Mouse (Mus musculus): ENCODE data around the gene Lrmda.

The Lrmda gene

DNA sequence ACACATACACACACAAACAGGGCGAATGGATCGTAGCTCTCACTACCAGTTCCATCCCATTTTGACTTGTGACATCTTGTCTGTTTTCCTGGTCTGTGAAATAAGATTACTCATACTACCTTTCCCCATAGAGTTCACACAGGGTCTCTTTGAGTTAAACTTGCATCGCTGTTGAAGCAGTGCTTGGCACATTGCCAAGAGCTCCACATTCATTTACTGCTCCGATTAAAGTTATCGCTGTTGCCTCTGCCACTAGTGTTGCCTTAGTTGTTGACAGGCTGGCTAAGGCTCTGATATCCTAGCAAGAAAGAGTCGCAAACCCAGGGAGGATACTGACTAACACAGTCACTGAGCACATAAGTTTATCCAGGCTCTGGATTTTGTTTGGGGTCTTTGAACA is 675.9 kb downstream of the Lrmda start:
- DNase-seq (ENCODE audit: extremely low spot score, low read depth, low spot score), result no peak

DNA sequence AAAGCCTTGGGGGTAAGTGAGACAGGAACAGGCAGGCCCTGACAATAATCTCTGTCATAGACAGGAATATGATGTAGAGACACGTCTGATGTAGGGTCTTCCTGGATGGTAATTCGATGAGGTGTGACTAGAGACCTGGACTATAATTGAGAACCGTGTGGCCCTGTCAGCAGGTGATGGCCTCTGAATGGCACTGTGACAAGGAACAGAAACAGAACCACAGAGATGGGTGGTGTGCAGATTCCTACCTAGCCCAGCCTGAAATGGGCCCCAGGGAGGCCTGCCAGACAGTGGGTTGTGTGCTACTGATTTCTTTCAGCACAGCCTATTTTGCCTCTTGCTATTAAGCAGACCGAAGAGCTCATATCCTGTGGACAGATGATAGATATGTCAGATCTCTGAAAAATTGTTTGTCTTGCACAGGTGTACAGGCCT is 676.4 kb downstream of the Lrmda start:
- DNase-seq (ENCODE audit: extremely low spot score, low read depth, low spot score), result no peak

DNA sequence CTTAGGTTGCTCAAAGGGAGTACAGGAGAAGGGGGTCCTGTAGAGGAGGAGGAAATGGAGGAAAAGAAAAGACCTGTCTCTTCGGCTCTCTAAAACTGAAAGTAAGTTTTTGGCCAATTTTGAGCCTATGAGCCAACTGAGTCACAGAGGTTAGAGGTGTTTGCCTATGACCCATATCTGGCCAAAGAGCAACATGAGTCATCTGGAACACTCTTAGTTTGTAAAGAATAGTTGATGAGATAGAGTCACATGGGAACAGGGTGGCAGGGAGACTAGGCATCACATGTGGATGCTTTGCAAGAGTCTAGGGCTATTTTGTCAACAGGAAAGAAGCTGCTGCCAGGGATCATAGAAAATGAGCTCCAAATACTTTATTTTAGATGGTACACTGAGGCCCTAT is 680.7 kb downstream of the Lrmda start:
- DNase-seq (ENCODE audit: extremely low spot score, low read depth, low spot score), result no peak

DNA sequence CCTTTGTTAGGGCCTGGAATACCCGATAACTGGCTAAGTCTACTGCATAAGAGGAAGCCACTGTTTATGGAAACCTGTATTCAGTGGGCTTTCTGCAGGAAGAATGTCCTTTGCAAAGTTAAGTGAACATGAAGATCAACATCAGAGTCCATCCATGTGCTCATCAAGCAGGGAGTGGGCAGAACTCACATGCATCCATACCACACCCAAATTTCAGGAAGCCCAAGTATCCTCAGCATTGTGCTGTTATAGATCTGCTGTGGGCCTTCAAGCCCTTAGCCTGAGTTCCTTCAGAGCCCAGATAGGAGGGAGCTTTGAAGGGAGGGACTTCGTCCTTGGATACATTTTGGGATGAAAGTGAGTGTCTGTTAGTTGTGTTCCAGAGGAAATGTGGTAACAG is 681.2 kb downstream of the Lrmda start:
- no peak for DNase-seq (ENCODE audit: extremely low spot score, low read depth, low spot score)

DNA sequence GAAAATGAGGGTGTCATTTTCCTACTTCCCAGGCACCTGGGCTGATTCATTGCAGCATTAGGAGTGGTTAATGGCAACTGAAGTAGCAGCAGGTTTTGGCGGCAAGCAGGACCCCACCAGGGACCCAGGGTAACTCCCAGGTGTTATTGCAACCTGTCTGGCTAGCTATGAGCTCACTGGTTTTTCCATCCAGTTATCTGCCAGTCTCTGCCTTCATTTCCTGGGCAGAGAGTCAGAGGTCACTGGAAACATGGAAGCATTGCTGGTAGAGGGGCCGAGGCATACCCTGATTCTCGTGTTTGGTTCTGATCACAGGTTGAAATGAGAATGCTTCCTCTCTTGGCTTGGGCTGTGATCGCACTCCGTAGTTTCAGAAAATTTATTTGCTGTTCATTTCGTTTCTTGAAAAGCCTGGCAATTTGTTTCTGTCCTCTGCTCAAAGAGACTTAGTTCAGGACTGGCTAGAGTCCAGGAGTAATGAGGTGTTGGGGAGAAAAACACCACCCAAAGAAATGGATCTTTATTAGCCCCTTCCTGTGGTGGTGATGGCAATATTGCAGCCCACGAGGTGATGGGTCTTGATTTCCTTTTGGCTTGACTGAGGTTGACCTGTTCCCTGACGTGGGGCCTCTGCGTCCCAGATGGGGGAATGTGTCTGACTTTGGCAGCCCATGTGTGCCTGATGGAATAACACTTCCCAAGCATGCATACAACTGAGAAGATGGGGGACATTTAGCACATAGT is 688.6 kb downstream of the Lrmda start:
- no peak for DNase-seq (ENCODE audit: extremely low spot score, low read depth, low spot score)

DNA sequence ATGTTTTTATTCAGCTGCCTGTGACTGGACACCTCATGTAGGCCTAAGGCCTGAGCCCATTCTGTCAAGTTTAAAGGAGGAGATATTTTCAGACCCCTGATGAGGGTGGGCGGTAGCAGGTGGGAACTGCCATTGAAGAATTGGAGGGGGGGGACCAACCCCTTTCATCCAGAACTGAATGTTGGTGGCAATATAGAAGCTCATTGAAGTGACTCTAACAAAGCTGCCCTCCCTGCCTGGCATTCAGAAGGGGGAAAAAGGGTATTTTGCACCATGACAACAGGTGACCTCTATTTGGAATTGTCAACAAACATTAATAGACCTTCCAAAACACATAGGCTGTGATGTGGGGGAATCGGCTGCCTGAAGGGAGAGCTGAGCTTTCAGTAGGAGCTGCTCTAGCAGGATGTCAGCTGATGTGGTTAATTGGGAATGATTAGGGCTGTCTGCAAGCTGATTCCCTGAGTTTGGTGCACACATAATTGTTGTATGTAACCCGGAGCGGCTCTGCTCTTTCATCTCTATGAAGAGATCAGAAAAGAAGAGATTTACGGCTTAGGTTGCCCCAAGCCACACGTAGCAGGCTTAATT is 690.7 kb downstream of the Lrmda start:
- DNase-seq (ENCODE audit: extremely low spot score, low read depth, low spot score), result no peak

DNA sequence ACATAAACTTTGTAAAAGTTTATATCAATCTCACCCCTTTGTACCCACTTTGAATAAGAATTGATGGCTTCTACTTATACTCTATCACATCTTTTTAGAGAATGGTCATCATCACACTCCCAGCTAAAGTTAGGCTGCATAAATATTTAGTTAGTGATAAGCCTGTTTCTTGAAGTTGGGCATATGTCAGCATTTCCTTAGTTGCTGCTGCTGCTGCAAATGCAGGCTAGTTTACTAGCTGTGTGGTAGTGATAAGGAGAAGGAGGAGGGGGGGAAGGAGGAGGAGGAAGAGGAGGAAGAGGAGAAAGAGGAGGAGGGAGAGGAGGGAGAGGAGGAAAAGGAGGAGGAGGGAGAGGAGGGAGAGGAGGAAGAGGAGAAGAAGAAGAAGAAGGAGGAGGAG is 692.9 kb downstream of the Lrmda start:
- no peak for DNase-seq (ENCODE audit: extremely low spot score, low read depth, low spot score)

DNA sequence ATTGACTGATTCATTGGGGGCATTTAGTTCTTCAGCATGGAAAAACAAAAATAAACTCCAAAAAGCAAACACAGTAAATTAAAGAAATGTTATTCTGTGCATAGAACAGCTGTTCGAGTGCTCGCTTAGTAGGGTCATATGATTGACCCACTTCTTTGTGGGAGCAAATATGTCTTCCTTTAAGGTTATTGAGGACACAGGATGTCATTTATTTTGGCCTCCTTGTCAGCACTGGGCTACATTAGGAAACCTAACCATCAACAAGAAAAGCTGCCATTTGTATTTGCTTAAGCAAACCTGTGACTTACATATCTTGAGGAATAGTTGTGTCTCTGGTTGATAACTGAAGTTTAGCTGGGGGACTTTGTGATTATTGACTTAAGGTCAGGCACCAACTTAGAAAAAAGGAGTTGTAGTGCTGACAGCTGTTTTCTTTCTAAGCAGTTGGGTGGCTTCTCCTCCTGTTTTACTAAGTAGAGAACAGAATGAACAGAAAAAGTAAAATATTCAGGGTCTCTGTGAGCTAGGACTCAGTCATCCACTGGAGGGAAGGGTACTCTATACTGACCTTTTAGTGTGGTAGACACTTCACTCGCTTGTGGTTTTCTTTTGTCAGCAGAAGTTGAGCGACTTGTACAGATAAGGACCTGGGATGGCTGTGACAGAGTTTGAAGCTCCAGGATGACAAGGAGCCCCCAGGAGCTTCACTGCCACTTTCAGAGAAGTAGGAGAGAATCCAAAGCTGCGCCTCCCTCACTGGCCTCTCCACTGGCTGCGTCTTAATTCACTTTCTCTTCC is 696.3 kb downstream of the Lrmda start:
- DNase-seq (ENCODE audit: extremely low spot score, low read depth, low spot score), result no peak

DNA sequence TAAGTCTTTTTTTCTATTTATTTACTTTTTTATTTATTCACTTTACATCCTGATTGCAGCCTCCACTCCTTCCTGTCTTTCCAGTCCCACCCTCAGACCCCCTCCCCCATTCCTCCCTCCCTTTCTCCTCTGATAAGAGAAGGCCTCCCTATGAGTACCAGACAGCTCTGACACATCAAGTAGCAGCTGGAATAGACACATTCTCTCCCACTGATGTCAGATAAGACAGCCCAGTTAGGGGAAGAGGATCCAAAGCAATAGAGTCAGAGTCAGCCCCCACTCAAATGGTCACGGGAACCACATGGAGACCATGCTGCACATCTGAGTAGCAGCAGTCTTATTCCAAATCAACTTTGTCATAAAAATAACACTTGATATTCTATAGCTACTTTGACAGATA is 700.5 kb downstream of the Lrmda start:
- no peak for DNase-seq (ENCODE audit: extremely low spot score, low read depth, low spot score)

DNA sequence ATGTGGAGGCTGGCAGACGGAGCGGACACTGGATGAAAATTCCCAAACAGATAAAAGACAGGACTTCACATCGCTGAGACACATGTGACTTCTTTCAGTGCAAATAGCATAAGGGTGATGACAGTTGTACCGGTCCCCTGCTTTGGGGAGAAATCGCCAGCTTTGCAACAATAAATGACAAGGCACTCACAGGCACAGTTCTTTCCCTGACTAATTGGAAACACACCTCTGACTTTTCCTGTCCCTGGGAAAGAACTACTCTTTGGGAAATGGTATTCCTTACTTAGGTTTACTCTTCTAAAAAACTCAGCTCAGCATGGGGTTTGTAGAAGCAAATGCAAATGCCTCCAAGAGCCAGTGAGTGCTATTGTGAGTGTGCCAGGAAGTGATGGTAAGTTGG is 702.3 kb downstream of the Lrmda start:
- peak; percentile 72 for DNase-seq (ENCODE audit: extremely low spot score, low read depth, low spot score)

DNA sequence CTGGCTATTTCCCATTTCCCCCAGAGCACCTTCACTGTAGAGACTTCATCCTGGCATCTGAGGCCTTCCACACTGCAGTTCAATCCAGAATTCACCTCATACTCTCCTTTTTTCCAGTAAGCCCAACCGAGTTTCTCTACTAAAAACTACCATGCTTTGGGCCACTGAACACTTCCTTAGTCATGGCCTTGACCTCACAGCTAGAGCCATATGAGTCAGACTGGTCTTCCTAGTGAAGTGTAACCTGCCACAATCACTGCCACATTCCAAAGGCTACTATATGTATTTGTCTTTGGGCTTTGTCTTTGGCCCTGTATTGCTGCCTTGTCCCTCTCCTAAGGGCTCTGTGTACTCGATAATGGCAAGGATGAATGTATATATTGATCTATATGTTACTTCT is 708.0 kb downstream of the Lrmda start:
- no peak for DNase-seq (ENCODE audit: extremely low spot score, low read depth, low spot score)

DNA sequence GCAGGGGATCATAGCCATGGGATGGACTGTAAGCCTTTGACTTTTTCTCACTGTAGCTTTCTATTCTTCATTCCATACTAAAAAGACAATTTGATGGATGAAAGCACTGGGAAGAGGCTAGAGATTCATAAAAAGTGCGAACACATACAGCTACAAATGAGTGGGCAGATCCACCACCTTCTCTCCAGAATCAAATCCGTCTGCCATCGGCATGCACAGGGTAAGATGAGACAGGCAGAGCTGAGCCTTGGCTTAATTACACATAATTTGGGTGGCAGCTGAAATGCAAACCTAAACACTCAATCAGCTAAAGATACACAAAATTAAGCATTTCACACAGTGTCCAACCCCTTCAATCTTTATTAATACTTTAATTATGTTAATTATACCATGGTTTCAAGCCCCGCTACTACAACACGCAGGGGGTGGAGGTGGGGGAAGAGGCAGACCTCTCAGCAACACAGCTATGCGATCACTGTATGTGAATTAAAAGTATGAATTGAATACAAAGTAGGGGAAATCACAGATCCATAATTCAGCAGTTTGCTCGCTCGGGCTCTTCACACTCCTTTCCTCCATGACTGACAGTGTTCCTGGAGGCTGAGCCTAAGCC is 709.2 kb downstream of the Lrmda start:
- no peak for DNase-seq (ENCODE audit: extremely low spot score, low read depth, low spot score)

DNA sequence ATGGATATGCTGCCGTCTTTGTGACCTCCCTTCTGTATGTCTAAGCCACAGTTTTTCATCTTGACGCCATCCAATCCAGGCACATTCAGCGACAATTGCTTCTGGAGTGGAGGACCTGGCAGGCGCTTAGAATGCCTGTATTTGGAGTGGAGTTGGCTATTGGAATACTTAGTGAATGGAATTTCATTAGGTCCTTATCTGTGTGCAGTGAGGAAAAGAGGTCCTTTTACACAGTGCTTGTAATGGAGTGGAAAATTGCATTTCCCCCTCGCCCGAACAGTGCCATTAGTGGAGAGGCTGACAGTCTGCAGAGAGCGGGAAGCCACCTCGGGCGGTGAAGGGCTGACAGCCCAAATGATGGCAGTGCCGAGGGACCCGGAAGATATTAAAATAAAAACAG is 719.1 kb downstream of the Lrmda start:
- DNase-seq (ENCODE audit: extremely low spot score, low read depth, low spot score), result no peak

DNA sequence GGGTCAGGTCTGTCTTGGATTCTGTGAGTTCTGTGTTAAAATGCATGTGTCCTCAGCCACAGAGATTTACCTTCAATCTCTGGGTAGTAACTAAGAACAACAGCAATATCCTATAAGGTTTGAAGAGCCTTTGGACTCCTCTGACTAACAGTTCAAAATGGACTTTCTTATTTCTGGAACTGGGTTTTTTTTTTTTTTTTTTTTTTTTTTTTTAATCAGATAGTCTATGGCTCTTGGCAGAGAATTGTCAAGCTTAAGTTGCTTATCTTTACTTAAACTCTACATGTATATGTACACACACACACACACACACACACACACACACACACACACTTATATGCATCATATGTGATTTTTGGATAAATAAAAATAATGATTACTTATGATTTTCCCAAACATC is 723.0 kb downstream of the Lrmda start:
- no peak for DNase-seq (ENCODE audit: extremely low spot score, low read depth, low spot score)

DNA sequence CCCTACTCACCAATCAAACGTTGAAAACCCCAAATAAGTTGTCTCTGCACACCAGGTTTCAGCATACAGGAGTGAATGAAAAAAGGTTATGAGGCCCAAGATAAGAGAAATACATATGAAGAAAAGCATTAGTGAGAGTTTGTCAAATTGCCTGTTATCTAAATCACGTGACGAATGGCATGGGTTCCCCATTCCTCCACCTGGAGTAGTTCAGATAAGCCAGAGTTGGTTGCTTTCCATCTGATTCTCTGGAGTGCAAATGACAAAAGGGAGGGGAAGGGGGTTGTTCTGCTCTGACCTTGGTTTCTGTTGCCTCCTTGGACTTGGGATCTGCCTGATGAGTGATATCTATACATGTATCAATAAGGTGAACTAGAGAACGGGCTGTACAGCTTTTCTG is 723.8 kb downstream of the Lrmda start:
- DNase-seq (ENCODE audit: extremely low spot score, low read depth, low spot score), result no peak

DNA sequence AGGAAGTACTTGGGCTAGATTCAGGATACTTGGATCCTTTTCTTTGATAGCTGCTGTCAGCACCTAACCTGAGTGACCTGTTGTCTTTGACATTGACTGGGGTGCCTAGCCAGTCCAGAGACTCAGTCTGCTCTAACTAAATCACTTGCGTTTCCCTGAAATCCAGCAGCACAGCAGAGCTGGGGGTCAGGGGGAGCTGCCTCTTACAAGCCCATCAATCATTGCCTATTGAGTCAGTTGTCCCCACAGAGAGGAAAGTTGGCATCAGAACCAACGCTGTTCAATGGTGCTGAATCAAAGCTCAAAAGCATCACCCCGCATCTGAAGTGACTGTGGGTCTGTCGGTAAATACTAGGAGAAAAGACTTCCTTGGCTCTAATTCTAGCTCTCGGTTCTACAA is 725.2 kb downstream of the Lrmda start:
- DNase-seq (ENCODE audit: extremely low spot score, low read depth, low spot score), result no peak

DNA sequence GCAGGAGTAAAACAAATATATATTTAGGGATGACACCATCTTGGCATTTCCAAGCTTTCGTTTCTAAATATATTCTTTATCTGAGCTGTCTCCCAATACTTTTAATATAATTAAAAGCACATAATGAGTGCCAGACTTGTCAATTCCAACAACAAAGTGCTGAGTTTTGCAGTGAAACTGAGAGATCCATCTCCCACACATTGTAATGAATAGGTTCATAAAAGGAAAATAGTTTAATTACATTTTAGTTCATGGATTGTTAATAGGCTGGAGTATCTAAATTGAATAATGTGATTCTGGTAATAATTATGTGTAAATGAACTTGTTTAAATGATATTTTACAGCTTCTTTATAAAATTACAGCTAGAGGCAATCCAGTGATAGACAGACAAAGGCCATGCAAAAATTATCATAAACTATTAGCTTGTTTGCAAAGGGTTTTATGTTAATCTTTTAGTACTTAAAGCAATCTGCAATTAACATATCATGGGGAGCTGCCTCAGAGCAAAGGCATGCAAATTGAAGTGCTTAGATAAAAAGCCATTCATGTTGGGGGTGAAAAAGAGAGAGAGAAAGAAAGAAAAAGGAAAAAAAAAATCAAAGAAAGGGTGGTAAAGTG is 725.9 kb downstream of the Lrmda start:
- no peak for DNase-seq (ENCODE audit: extremely low spot score, low read depth, low spot score)

DNA sequence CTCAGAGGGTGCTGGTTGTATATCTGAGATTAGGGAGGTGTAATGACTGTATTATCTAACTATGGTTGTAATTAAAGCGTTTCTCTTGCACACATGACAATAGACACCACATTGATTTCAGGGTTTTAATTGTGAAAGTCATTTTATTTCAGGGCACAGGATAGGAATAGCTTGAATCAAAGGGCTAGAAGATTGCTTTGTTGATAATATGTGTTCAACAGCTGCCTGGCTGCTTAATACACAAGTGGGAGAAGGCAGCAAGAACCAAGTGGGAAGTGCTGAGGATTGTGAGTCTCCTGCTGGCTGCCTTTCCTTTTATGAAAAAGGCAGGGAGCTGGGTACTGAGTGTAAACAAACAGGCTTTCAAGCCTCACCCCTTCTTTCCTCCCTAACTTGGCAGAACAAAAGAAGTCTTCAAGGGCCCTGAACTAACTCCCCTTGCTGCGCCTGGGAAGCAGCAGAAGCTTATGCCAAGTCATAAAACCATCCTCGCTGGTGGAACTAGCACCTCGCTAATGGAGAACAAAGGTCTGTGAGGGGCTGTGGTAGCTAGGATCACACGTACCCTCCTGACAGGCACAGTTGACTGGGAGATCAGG is 726.5 kb downstream of the Lrmda start:
- DNase-seq (ENCODE audit: extremely low spot score, low read depth, low spot score), result no peak

DNA sequence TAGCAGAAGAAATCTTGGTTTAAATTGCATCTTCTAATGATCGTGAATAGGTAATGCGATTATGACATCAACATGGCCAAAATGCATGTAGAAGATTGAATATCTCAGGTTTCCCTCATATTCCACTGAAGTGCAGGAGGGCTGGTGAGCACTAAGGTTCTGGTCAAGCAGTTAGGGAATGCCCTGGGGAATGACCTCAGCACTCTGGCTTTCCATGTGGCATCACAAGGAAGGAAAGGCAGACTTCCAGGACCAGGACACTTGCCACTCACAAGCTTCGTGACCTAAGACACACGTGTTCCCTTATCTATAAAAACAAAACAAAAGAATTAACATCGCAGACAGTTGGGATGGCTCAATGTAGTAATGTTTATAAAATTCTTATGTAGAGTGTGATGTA is 728.3 kb downstream of the Lrmda start:
- DNase-seq (ENCODE audit: extremely low spot score, low read depth, low spot score), result no peak

DNA sequence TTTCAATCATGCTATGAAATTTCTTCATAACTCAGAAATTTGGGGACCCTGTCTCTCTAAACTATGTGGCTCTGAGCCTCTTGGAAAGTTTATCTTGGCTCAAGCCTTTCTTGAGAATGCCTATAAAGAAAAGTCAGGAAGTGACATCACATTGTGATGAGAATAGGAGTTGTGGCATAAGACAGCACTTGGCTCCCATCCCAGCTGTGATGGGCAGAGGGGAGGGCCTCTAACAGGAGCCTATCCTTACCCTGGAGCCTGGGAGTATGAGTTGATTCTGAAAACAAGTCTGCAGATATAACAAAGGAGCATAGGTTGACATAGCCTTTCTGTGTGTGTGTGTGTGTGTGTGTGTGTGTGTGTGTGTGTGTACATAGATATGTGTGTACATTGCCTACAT is 730.9 kb downstream of the Lrmda start:
- no peak for DNase-seq (ENCODE audit: extremely low spot score, low read depth, low spot score)

DNA sequence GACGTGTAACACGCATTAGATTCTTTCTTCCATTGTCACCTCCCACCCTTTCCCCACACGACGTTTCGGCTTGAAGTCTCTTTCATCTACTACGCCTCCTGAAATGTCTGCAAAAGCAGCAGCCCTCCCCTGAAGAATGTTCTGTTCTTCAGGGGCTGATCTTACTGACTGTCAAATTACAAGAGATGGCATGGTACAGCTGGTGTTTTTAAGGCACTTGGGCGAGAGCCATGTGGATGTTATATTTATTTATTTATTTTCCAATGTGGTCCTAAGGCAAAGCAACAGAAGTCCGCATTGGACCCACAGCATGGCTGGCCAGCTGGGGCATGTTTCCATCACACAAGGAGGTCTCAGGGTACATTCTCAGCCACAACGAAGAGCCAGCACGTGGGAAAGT is 731.8 kb downstream of the Lrmda start:
- DNase-seq (ENCODE audit: extremely low spot score, low read depth, low spot score), result no peak

All from hindlimb bud, embryonic 11.5 days (tissue).